Mouse (Mus musculus) forebrain, embryonic 12.5 days (tissue): ENCODE data around the gene Fam84b. TPM values are rescaled to one million over a fixed set of nuclear protein-coding genes. Genes with fewer than 3 reads are reported as not detected.
"Not testable (repeated sequence)": the region's sequence is repeated elsewhere in the genome, so short reads cannot be mapped to it uniquely, and the experiment has no call there.

Source experiments
- ATAC-seq: fragments of 200-750 bp; cut with Nextera tagmentation; 2 replicates; pipeline ENCODE4 v1.8.0; 2017; ENCODE audit warnings: moderate TSS enrichment; ENCODE audit not compliant: low FRiP score
- H3K27ac ChIP-seq: fragments of 300-500 bp; sonication (generic); 2 replicates; pipeline ENCODE4 v1.5.1; 2016; ENCODE audit warnings: mild to moderate bottlenecking
- H3K27me3 ChIP-seq: fragments of 300-500 bp; sonication (generic); 2 replicates; pipeline ENCODE4 v1.6.1; 2016; ENCODE audit warnings: mild to moderate bottlenecking
- H3K36me3 ChIP-seq: fragments of 300-500 bp; sonication (generic); replicated peaks from 2 replicates; pipeline ENCODE4 v1.6.1; 2016; ENCODE audit warnings: mild to moderate bottlenecking
- H3K4me1 ChIP-seq: fragments of 300-500 bp; sonication (generic); 2 replicates; pipeline ENCODE4 v1.6.1; 2016
- H3K4me2 ChIP-seq: fragments of 300-500 bp; sonication (generic); 2 replicates; pipeline ENCODE4 v1.6.1; 2016; ENCODE audit warnings: mild to moderate bottlenecking, moderate library complexity
- H3K4me3 ChIP-seq: fragments of 300-500 bp; sonication (generic); replicated peaks from 2 replicates; pipeline ENCODE4 v1.5.1; 2016; ENCODE audit warnings: mild to moderate bottlenecking
- H3K9ac ChIP-seq: fragments of 300-500 bp; sonication (generic); 2 replicates; pipeline ENCODE4 v1.6.1; 2016; ENCODE audit warnings: mild to moderate bottlenecking
- H3K9me3 ChIP-seq: fragments of 300-500 bp; sonication (generic); 2 replicates; pipeline ENCODE4 v1.6.1; 2016
- WGBS: fragments of 180-500 bp; shearing (Covaris S2); methylation state at CpG from one replicate; pipeline ENCODE4 v1.1.7; 2016; 5-methylcytosine and 5-hydroxymethylcytosine counted together
- polyA plus RNA-seq: library from polyadenylated mRNA; unstranded; fragments of >200 nt; fragmentation: Nextera tagmentation; extraction: Ambion mirVana; gene quantifications from 2 replicates; pipeline ENCODE4 v1.2.1, GENCODE M21; 2016

The Fam84b gene
- polyA plus RNA-seq, 1 experiment from 2014 or later: 19.7 TPM

DNA sequence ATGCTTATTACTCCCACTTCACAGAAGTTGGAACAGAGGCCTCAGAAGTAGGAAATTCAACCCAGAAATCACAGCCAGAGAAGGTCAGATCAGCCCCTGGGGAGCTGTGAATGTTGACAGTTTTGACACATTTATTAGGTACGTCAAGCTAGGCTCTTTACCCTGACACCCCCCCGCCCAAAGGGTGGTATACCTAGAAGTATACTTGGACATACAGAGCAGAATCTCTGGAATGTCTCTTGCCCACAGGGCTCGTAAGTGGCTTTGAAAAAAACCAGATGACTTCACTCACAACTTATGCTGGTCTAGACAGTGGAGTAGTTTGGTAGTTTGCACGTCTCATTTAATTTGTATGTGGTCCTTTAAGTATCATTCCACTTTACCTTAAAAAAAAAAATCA, 11.8 kb downstream of the Fam84b start:
- Histone ChIP-seq H3K4me1 (peaks cover 23% of the 10 kb centered on the region), H3K27ac (no peak overlapping the region), H3K4me2 (no peak overlapping the region), H3K9me3 (no peaks in the 10 kb centered on the region), H3K36me3 (no peaks in the 10 kb centered on the region), H3K4me3 (no peak overlapping the region), H3K27me3 (no peaks in the 10 kb centered on the region), H3K9ac (no peak overlapping the region)
- ATAC-seq: 0 out of 2 replicates have a peak, but pooled peaks have one; percentile 18
- 66% methylated on average over 4 of the region's 4 CpGs for WGBS

DNA sequence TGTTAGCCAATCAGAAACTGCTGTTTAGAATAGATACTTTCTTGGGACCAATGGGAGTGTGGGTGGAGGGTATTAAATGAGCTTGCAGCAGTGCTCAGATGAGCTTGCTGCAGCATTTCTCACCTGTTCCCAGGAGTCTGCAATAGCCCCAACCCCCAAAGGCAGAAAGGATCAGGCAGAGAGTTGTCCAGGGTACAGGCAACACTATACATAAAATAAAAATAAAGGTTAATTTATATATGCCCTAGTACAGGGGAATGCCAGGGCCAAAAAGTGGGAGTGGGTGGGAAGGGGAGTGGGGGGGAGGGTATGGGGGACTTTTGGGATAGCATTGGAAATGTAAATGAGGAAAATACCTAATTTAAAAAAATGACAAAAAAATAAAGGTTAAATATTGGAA, 12.3 kb downstream of the Fam84b start:
- peaks cover 20% of the 10 kb centered on the region for H3K4me1 ChIP-seq
- H3K4me2 ChIP-seq, H3K4me3 ChIP-seq, H3K27ac ChIP-seq, H3K36me3 ChIP-seq, H3K9ac ChIP-seq, H3K27me3 ChIP-seq, ATAC-seq, H3K9me3 ChIP-seq: not testable (repeated sequence)

GRCm38 (mm10) chr15:60840296-60840670, 13.3 kb downstream of the Fam84b start:
- H3K36me3 ChIP-seq: no peaks in the 10 kb centered on the region
- no peak overlapping the region for H3K4me2 ChIP-seq
- no peak overlapping the region for H3K9ac ChIP-seq
- 16% methylated on average over 4 of the region's 4 CpGs for WGBS
- H3K9me3 ChIP-seq: no peaks in the 10 kb centered on the region
- ATAC-seq: no peak
- no peak overlapping the region for H3K27ac ChIP-seq
- H3K4me1 ChIP-seq: peaks cover 13% of the 10 kb centered on the region
- no peaks in the 10 kb centered on the region for H3K27me3 ChIP-seq
- no peak overlapping the region for H3K4me3 ChIP-seq

GRCm38 (mm10) chr15:60839539-60840295, 13.9 kb downstream of the Fam84b start:
- no peaks in the 10 kb centered on the region for H3K9me3 ChIP-seq
- H3K9ac ChIP-seq: no peak overlapping the region
- WGBS: 6% methylated on average over 3 of the region's 3 CpGs
- peaks cover 13% of the 10 kb centered on the region for H3K4me1 ChIP-seq
- no peak overlapping the region for H3K4me2 ChIP-seq
- H3K27ac ChIP-seq: no peak overlapping the region
- H3K36me3 ChIP-seq: no peaks in the 10 kb centered on the region
- no peak overlapping the region for H3K4me3 ChIP-seq
- no peaks in the 10 kb centered on the region for H3K27me3 ChIP-seq
- no peak for ATAC-seq

GRCm38 (mm10) chr15:60838135-60838534, 15.4 kb downstream of the Fam84b start:
- Histone ChIP-seq H3K9ac (no peak overlapping the region), H3K4me1 (peaks cover 13% of the 10 kb centered on the region), H3K9me3 (no peaks in the 10 kb centered on the region), H3K36me3 (no peaks in the 10 kb centered on the region), H3K27ac (no peak overlapping the region), H3K4me3 (no peak overlapping the region), H3K4me2 (no peak overlapping the region), H3K27me3 (no peaks in the 10 kb centered on the region)
- 65% methylated on average over 8 of the region's 8 CpGs for WGBS
- ATAC-seq: no peak

DNA sequence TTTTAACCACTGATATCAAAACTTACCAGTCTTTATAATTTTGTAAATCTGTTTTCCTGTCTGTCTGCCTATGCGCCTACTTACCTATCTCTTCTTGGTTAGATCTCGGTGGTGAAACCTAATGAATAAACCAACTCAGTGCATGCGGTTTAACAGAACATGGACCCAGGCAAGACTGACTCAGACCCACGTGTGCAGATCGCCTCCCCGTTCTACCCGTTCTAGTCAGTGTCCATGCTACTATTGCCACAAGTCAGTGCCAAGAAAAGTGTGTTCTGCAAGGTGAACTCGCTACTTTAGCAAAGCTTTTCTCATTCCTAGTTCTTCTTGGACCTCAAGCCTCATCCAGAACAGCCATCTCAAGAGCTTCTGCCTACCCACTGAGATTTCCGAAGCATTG, 15.9 kb downstream of the Fam84b start:
- Histone ChIP-seq H3K27me3 (no peaks in the 10 kb centered on the region), H3K27ac (no peak overlapping the region), H3K4me3 (no peak overlapping the region), H3K4me1 (peaks cover 13% of the 10 kb centered on the region), H3K4me2 (no peak overlapping the region), H3K9me3 (no peaks in the 10 kb centered on the region), H3K9ac (no peak overlapping the region), H3K36me3 (no peaks in the 10 kb centered on the region)
- WGBS: 91% methylated on average over 9 of the region's 9 CpGs
- ATAC-seq: no peak

GRCm38 (mm10) chr15:60836321-60836720, 17.3 kb downstream of the Fam84b start:
- H3K27me3 ChIP-seq: no peaks in the 10 kb centered on the region
- H3K9ac ChIP-seq: no peak overlapping the region
- H3K4me1 ChIP-seq: peaks cover 13% of the 10 kb centered on the region
- no peaks in the 10 kb centered on the region for H3K36me3 ChIP-seq
- 84% methylated on average over 4 of the region's 4 CpGs for WGBS
- H3K9me3 ChIP-seq: no peaks in the 10 kb centered on the region
- H3K4me2 ChIP-seq: no peak overlapping the region
- ATAC-seq: no peak
- H3K27ac ChIP-seq: no peak overlapping the region
- H3K4me3 ChIP-seq: no peak overlapping the region

GRCm38 (mm10) chr15:60834598-60835571, 18.7 kb downstream of the Fam84b start:
- no peaks in the 10 kb centered on the region for H3K36me3 ChIP-seq
- H3K9ac ChIP-seq: no peak overlapping the region
- H3K27ac ChIP-seq: no peak overlapping the region
- ATAC-seq: no peak
- WGBS: 89% methylated on average over 5 of the region's 5 CpGs
- H3K4me1 ChIP-seq: peaks cover 5% of the 10 kb centered on the region
- H3K9me3 ChIP-seq: no peaks in the 10 kb centered on the region
- no peaks in the 10 kb centered on the region for H3K27me3 ChIP-seq
- H3K4me3 ChIP-seq: no peak overlapping the region
- H3K4me2 ChIP-seq: no peak overlapping the region

GRCm38 (mm10) chr15:60833476-60834218, 19.9 kb downstream of the Fam84b start:
- ATAC-seq: no peak
- Histone ChIP-seq H3K4me3 (no peak overlapping the region), H3K4me2 (no peak overlapping the region), H3K9ac (no peak overlapping the region), H3K27ac (no peak overlapping the region), H3K27me3 (no peaks in the 10 kb centered on the region), H3K4me1 (no peaks in the 10 kb centered on the region; the same call in 1 of the 2 replicates), H3K36me3 (no peaks in the 10 kb centered on the region), H3K9me3 (no peaks in the 10 kb centered on the region)
- WGBS: 60% methylated on average over 2 of the region's 2 CpGs

DNA sequence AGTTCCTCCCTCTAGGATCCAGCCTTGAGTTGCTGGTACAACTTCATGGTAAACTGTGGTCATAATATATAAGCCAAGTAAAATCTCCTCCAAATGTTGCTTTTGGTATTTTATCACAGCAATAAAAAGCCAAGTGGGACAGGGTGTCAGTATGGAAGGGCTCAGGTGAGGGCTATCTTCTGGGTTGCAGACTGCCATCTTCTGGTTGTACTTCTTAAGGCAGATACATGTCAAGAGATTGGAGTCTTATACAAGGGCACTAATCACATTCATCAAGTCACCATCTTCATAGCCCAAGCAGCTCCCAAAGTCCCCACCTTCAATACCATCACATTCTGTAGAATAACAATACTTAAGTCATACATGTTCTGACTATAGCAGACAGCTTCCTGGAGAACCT, 21.0 kb downstream of the Fam84b start:
- H3K4me2 ChIP-seq: no peak overlapping the region
- H3K27ac ChIP-seq: no peak overlapping the region
- H3K9ac ChIP-seq: no peak overlapping the region
- no peaks in the 10 kb centered on the region for H3K36me3 ChIP-seq
- no peaks in the 10 kb centered on the region; the same call in 1 of the 2 replicates for H3K4me1 ChIP-seq
- ATAC-seq: no peak
- no peak overlapping the region for H3K4me3 ChIP-seq
- H3K9me3 ChIP-seq: no peaks in the 10 kb centered on the region
- H3K27me3 ChIP-seq: no peaks in the 10 kb centered on the region; the same call in 1 of the 2 replicates

- no peak for ATAC-seq
- H3K27ac ChIP-seq: no peak overlapping the region
- H3K4me1 ChIP-seq: peaks cover 23% of the 10 kb centered on the region
- no peaks in the 10 kb centered on the region for H3K9me3 ChIP-seq
- no peak overlapping the region for H3K4me2 ChIP-seq
- peaks cover 5% of the 10 kb centered on the region; the same call in 1 of the 2 replicates for H3K27me3 ChIP-seq
- no peak overlapping the region for H3K9ac ChIP-seq
- 71% methylated on average over 1 of the region's 1 CpGs for WGBS
- no peaks in the 10 kb centered on the region for H3K36me3 ChIP-seq
- no peak overlapping the region for H3K4me3 ChIP-seq
Measured at GRCm38 (mm10) chr15:60826226-60826625, 27.4 kb downstream of the Fam84b start.

GRCm38 (mm10) chr15:60824751-60825227, 28.8 kb downstream of the Fam84b start:
- ATAC-seq: peak; percentile 91
- WGBS: under 1% methylated on average over 30 of the region's 32 CpGs
- Histone ChIP-seq H3K4me3 (peak overlapping the region; percentile 64), H3K27me3 (peaks cover 5% of the 10 kb centered on the region; the same call in 1 of the 2 replicates), H3K36me3 (peaks cover 6% of the 10 kb centered on the region), H3K4me1 (peaks cover 23% of the 10 kb centered on the region), H3K27ac (peak overlapping the region; percentile 66), H3K9me3 (no peaks in the 10 kb centered on the region), H3K9ac (peak overlapping the region; percentile 68), H3K4me2 (peak overlapping the region; percentile 98)
